Mouse (Mus musculus): ENCODE results near the gene Katnal1. TPM values are rescaled to one million over a fixed set of nuclear protein-coding genes. Genes with fewer than 3 reads are reported as not detected.

Gene Katnal1
- polyA plus RNA-seq (2012; ENCODE audit: insufficient read depth, low replicate concordance), result 1.7 and 3.0 TPM in 2 replicates

- Histone ChIP-seq H3K9me3 (peaks cover 22% of the 10 kb centered on the region), H3K27me3 (replicated peaks) (no peaks in the 10 kb centered on the region), H3K36me3 (replicated peaks; ENCODE audit: low read length) (peaks cover 26% of the 10 kb centered on the region), H3K4me1 (peaks cover 25% of the 10 kb centered on the region), H3K4me3 (replicated peaks) (peak within 1 kb of the TSS; percentile 99)
- TF ChIP-seq GATA1 (IDR thresholded peaks at IDR 0.05; ENCODE audit: borderline replicate concordance, low read length) (no peak), FLI1 (IDR thresholded peaks at IDR 0.05; ENCODE audit: low read length) (no peak)
These were observed at the start of gene Katnal1 for GRCm38 (mm10) chr5:148929116-148929449. Katnal1 (minus strand) TSS chr5:148929320.

GRCm38 (mm10) chr5:148978458-148979165 is 49.5 kb upstream of the Katnal1 start:
- Histone ChIP-seq H3K27me3 (replicated peaks) (peaks cover 5% of the 10 kb centered on the region), H3K9me3 (peaks cover 16% of the 10 kb centered on the region), H3K4me3 (replicated peaks) (no peak overlapping the region), H3K36me3 (replicated peaks; ENCODE audit: low read length) (no peaks in the 10 kb centered on the region), H3K4me1 (peaks cover 50% of the 10 kb centered on the region)
- TF ChIP-seq GATA1 (IDR thresholded peaks at IDR 0.05; ENCODE audit: borderline replicate concordance, low read length) (no peak), FLI1 (IDR thresholded peaks at IDR 0.05; ENCODE audit: low read length) (no peak)

GRCm38 (mm10) chr5:148977698-148978457 is 48.8 kb upstream of the Katnal1 start:
- Histone ChIP-seq H3K4me3 (replicated peaks) (no peak overlapping the region), H3K36me3 (replicated peaks; ENCODE audit: low read length) (no peaks in the 10 kb centered on the region), H3K9me3 (peaks cover 13% of the 10 kb centered on the region), H3K27me3 (replicated peaks) (peaks cover 5% of the 10 kb centered on the region), H3K4me1 (peaks cover 50% of the 10 kb centered on the region)
- TF ChIP-seq GATA1 (IDR thresholded peaks at IDR 0.05; ENCODE audit: borderline replicate concordance, low read length), result no peak
- no peak for TF ChIP-seq FLI1 (IDR thresholded peaks at IDR 0.05; ENCODE audit: low read length)

- TF ChIP-seq FLI1 (IDR thresholded peaks at IDR 0.05; ENCODE audit: low read length), result no peak
- no peak for TF ChIP-seq GATA1 (IDR thresholded peaks at IDR 0.05; ENCODE audit: borderline replicate concordance, low read length)
- Histone ChIP-seq H3K9me3 (peaks cover 6% of the 10 kb centered on the region; the same call in 1 of the 2 replicates), H3K4me1 (peaks cover 50% of the 10 kb centered on the region), H3K4me3 (replicated peaks) (no peak overlapping the region), H3K36me3 (replicated peaks; ENCODE audit: low read length) (no peaks in the 10 kb centered on the region), H3K27me3 (replicated peaks) (peaks cover 5% of the 10 kb centered on the region)
These were observed 47.8 kb upstream of the Katnal1 start for GRCm38 (mm10) chr5:148976876-148977275.

- Histone ChIP-seq H3K27me3 (replicated peaks) (peaks cover 7% of the 10 kb centered on the region), H3K9me3 (peaks cover 6% of the 10 kb centered on the region; the same call in 1 of the 2 replicates), H3K4me3 (replicated peaks) (no peak overlapping the region), H3K36me3 (replicated peaks; ENCODE audit: low read length) (no peaks in the 10 kb centered on the region), H3K4me1 (peaks cover 45% of the 10 kb centered on the region)
- TF ChIP-seq GATA1 (IDR thresholded peaks at IDR 0.05; ENCODE audit: borderline replicate concordance, low read length), result no peak
- no peak for TF ChIP-seq FLI1 (IDR thresholded peaks at IDR 0.05; ENCODE audit: low read length)
These were observed 45.9 kb upstream of the Katnal1 start for GRCm38 (mm10) chr5:148975035-148975434.

GRCm38 (mm10) chr5:148973019-148973668 is 44.0 kb upstream of the Katnal1 start:
- H3K4me3 ChIP-seq (replicated peaks), result no peak overlapping the region
- H3K36me3 ChIP-seq (replicated peaks; ENCODE audit: low read length), result no peaks in the 10 kb centered on the region
- TF ChIP-seq GATA1 (IDR thresholded peaks at IDR 0.05; ENCODE audit: borderline replicate concordance, low read length) (no peak), FLI1 (IDR thresholded peaks at IDR 0.05; ENCODE audit: low read length) (no peak)
- H3K27me3 ChIP-seq (replicated peaks), result peaks cover 6% of the 10 kb centered on the region
- peaks cover 6% of the 10 kb centered on the region; the same call in 1 of the 2 replicates for H3K9me3 ChIP-seq
- peaks cover 42% of the 10 kb centered on the region for H3K4me1 ChIP-seq

- no peak overlapping the region for H3K4me3 ChIP-seq (replicated peaks)
- peaks cover 6% of the 10 kb centered on the region; the same call in 1 of the 2 replicates for H3K9me3 ChIP-seq
- TF ChIP-seq GATA1 (IDR thresholded peaks at IDR 0.05; ENCODE audit: borderline replicate concordance, low read length) (no peak), FLI1 (IDR thresholded peaks at IDR 0.05; ENCODE audit: low read length) (no peak)
- peaks cover 42% of the 10 kb centered on the region for H3K4me1 ChIP-seq
- H3K27me3 ChIP-seq (replicated peaks), result peaks cover 6% of the 10 kb centered on the region
- no peaks in the 10 kb centered on the region for H3K36me3 ChIP-seq (replicated peaks; ENCODE audit: low read length)
These were observed 43.0 kb upstream of the Katnal1 start for GRCm38 (mm10) chr5:148972167-148972566.

- H3K4me3 ChIP-seq (replicated peaks), result no peak overlapping the region
- TF ChIP-seq FLI1 (IDR thresholded peaks at IDR 0.05; ENCODE audit: low read length) (no peak), GATA1 (IDR thresholded peaks at IDR 0.05; ENCODE audit: borderline replicate concordance, low read length) (no peak)
- H3K4me1 ChIP-seq, result peaks cover 53% of the 10 kb centered on the region
These were observed 40.5 kb upstream of the Katnal1 start for GRCm38 (mm10) chr5:148969648-148970047.

GRCm38 (mm10) chr5:148968958-148969576 is 39.9 kb upstream of the Katnal1 start:
- Histone ChIP-seq H3K27me3 (replicated peaks) (peaks cover 2% of the 10 kb centered on the region), H3K4me1 (peaks cover 53% of the 10 kb centered on the region), H3K4me3 (replicated peaks) (no peak overlapping the region), H3K36me3 (replicated peaks; ENCODE audit: low read length) (no peaks in the 10 kb centered on the region), H3K9me3 (no peaks in the 10 kb centered on the region)
- TF ChIP-seq GATA1 (IDR thresholded peaks at IDR 0.05; ENCODE audit: borderline replicate concordance, low read length) (no peak), FLI1 (IDR thresholded peaks at IDR 0.05; ENCODE audit: low read length) (no peak)

More at GRCm38 (mm10) chr5:148969648-148970047, 40.5 kb upstream of the Katnal1 start:
- H3K9me3 ChIP-seq, result no peaks in the 10 kb centered on the region
- no peaks in the 10 kb centered on the region for H3K36me3 ChIP-seq (replicated peaks; ENCODE audit: low read length)
- peaks cover 2% of the 10 kb centered on the region for H3K27me3 ChIP-seq (replicated peaks)
